Mouse (Mus musculus) liver, embryonic 15.5 days (tissue): ENCODE data around the gene Ubiad1. TPM values are rescaled to one million over a fixed set of nuclear protein-coding genes. Genes with fewer than 3 reads are reported as not detected.

Source experiments
- ATAC-seq: fragments of 200-750 bp; cut with Nextera tagmentation; 2 replicates; pipeline ENCODE4 v1.8.0; 2017; ENCODE audit warnings: moderate number of reproducible peaks, mild to moderate bottlenecking, moderate library complexity; ENCODE audit not compliant: insufficient read depth
- H3K27ac ChIP-seq: fragments of 300-500 bp; sonication (generic); replicated peaks from 2 replicates; pipeline ENCODE4 v1.5.1; 2015; ENCODE audit warnings: mild to moderate bottlenecking, inconsistent platforms
- H3K27me3 ChIP-seq: fragments of 300-500 bp; sonication (generic); 2 replicates; pipeline ENCODE4 v1.6.1; 2015; ENCODE audit warnings: mild to moderate bottlenecking, inconsistent platforms
- H3K36me3 ChIP-seq: fragments of 300-500 bp; sonication (generic); replicated peaks from 2 replicates; pipeline ENCODE4 v1.6.1; 2015; ENCODE audit warnings: moderate library complexity, mild to moderate bottlenecking, inconsistent platforms
- H3K4me1 ChIP-seq: fragments of 300-500 bp; sonication (generic); replicated peaks from 2 replicates; pipeline ENCODE4 v1.6.1; 2015; ENCODE audit warnings: inconsistent platforms
- H3K4me2 ChIP-seq: fragments of 300-500 bp; sonication (generic); 2 replicates; pipeline ENCODE4 v1.6.1; 2015; ENCODE audit warnings: moderate library complexity, mild to moderate bottlenecking, inconsistent platforms
- H3K4me3 ChIP-seq: fragments of 300-500 bp; sonication (generic); replicated peaks from 2 replicates; pipeline ENCODE4 v1.5.1; 2015; ENCODE audit warnings: mild to moderate bottlenecking, inconsistent platforms
- H3K9ac ChIP-seq: fragments of 300-500 bp; sonication (generic); 2 replicates; pipeline ENCODE4 v1.6.1; 2015; ENCODE audit warnings: moderate library complexity, mild to moderate bottlenecking, inconsistent platforms
- H3K9me3 ChIP-seq: fragments of 300-500 bp; sonication (generic); replicated peaks from 2 replicates; pipeline ENCODE4 v1.6.1; 2016; ENCODE audit warnings: inconsistent platforms
- WGBS: fragments of 180-500 bp; shearing (Covaris S2); methylation state at CpG from one replicate; pipeline ENCODE4 v1.1.7; 2015; ENCODE audit warnings: mixed read lengths; ENCODE audit not compliant: insufficient replicate concordance; 5-methylcytosine and 5-hydroxymethylcytosine counted together
- polyA plus RNA-seq: library from polyadenylated mRNA; unstranded; fragments of >200 nt; fragmentation: Nextera tagmentation; extraction: Ambion mirVana; gene quantifications from 2 replicates; pipeline ENCODE4 v1.2.1, GENCODE M21; 2015

Ubiad1 gene
- polyA plus RNA-seq, 1 experiment from 2014 or later: 11.6 TPM

DNA sequence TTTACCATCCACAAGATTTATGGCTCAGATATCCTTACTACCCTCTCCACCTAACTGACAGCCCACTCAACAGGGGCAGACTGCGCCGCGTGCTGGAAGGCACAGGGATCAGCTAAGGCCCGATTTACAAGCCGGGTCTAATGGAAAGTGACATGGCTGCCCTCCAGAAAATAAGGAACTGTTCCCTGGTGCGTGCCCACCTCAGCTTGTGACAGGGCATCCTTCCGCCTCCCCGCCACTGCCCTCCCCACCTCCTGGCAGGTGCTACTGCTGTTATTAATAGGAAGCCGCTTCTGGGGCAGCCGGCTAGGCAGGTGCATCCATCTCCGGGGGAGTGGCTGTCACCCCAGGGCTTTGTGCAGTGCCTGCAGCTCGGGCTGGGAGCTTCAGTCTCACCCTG lies 41.2 kb downstream of the Ubiad1 start:
- H3K27ac ChIP-seq: no peak overlapping the region
- H3K4me1 ChIP-seq: no peaks in the 10 kb centered on the region
- no peaks in the 10 kb centered on the region for H3K9me3 ChIP-seq
- no peak for ATAC-seq
- WGBS: 21% methylated on average over 12 of the region's 12 CpGs
- no peak overlapping the region for H3K9ac ChIP-seq
- no peak overlapping the region for H3K4me3 ChIP-seq
- no peaks in the 10 kb centered on the region for H3K36me3 ChIP-seq
- H3K4me2 ChIP-seq: no peak overlapping the region
- peaks cover 70% of the 10 kb centered on the region for H3K27me3 ChIP-seq

DNA sequence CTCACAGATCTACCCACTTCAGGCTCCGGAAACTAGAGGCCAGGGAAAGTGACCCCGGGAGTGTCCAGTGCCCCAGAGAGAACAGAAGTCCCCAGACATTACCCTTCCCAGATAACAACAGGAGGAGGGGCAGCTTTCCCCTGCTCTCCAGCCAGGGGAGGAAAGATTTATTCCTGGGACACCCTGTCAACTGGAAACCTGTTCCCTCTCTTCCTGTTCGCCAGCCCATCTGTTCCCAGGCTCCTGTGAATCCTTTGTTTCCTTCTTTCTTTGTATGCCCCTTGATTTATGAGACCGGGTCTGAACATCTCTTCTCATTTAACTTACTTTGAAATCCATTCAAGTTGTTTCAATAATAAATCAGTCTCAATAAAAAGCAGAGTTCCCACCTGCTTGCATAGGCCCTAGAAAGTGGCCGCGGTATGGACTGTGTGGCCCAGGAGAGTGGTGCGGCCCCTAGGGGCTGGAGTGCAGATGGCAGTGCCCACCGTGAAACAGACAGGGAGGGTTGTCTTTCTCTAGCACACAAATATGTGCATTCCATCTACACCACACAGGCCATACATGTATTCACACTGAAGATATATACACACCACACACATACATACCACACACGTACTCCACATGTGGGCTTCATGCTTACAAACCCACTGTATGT lies 45.0 kb downstream of the Ubiad1 start:
- no peak for ATAC-seq

DNA sequence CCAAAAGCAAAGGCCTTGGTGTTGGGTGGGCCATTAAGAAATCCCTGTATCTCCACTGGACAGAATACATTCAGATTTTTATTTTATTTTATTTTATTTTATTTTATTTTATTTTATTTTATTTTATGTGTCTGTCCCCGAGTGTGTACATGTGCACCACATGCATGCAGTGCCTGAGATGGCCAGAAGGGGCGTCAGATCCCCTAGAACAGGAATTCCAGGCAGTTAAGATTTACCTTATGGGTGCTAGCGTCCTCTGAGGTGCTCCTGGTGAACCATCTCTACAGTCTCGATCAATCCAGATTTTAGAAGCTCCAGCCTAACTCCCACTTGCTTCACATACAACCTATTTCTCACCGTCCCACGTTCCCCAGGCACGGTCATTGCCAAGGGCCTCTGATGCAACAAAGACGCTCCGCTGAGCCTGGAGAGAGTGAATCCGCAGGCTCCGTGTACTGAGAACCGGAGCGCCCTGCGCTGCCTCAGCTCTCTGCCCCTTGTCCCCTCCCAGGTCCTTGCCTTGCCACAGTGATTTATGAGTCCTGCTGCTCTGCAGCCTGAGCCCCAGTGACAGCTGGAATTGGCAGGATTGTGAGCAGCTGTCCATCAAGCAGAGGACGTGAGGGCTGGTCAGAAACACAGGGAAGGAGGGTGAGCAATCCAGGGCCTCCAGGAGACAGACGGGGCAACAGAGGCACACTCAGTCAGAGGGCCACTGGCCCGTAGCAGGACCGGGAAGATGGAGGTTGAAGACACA lies 46.9 kb downstream of the Ubiad1 start:
- Histone ChIP-seq H3K4me2 (no peak overlapping the region), H3K9me3 (no peaks in the 10 kb centered on the region), H3K27ac (no peak overlapping the region), H3K36me3 (no peaks in the 10 kb centered on the region), H3K27me3 (peaks cover 18% of the 10 kb centered on the region), H3K9ac (no peak overlapping the region), H3K4me1 (no peaks in the 10 kb centered on the region), H3K4me3 (no peak overlapping the region)
- 66% methylated on average over 18 of the region's 18 CpGs for WGBS
- ATAC-seq: no peak

More for the DNA sequence above, 45.0 kb downstream of the Ubiad1 start:
- Histone ChIP-seq H3K9ac (no peak overlapping the region), H3K27me3 (peaks cover 36% of the 10 kb centered on the region), H3K36me3 (no peaks in the 10 kb centered on the region), H3K4me3 (no peak overlapping the region), H3K4me1 (no peaks in the 10 kb centered on the region), H3K9me3 (no peaks in the 10 kb centered on the region), H3K27ac (no peak overlapping the region), H3K4me2 (no peak overlapping the region)
- WGBS: 54% methylated on average over 9 of the region's 9 CpGs

DNA sequence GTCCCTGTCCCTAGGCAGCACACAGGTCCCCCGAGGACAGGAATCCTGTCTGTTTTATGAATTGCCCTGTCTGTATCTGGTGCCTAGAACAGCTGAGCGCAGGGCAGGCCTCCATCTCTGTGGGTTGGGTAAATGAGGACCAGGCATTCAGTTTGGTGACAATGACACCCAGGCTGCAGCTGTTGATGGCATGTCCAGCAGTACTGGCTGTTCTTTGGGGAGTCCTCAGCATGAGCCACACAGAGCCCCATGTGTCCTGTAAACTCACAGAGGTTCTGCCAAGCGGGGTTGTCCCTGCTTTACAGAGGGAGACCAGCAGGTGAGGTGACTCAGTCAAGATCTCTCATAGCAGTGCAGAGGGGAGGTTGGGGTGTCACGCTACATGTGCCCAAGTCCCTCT lies 47.5 kb downstream of the Ubiad1 start:
- no peak overlapping the region for H3K27ac ChIP-seq
- no peak overlapping the region for H3K9ac ChIP-seq
- no peaks in the 10 kb centered on the region for H3K4me1 ChIP-seq
- ATAC-seq: no peak
- no peaks in the 10 kb centered on the region for H3K9me3 ChIP-seq
- H3K4me3 ChIP-seq: no peak overlapping the region
- no peaks in the 10 kb centered on the region for H3K36me3 ChIP-seq
- peaks cover 12% of the 10 kb centered on the region for H3K27me3 ChIP-seq
- 69% methylated on average over 4 of the region's 4 CpGs for WGBS
- H3K4me2 ChIP-seq: no peak overlapping the region

DNA sequence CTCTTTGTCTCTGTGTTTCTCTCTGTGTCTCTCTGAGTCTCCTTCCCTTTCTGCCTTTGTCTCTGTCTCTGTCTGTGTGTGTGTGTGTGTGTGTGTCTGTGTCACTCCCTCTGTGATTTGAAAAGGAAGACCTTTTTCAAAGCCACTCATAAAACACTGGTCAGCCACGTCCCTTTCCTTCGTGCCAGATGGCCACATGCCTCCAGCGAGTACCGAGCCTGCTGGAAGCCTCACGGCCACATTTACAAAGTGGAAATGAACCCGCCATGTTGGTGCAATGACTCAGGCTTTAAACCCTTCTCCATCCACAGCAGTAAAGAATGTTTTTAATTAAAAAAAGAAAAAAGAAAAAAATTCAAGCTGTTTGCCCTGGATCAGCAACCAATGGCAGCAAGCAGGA lies 48.7 kb downstream of the Ubiad1 start:
- Histone ChIP-seq H3K27ac (no peak overlapping the region), H3K9me3 (no peaks in the 10 kb centered on the region), H3K4me2 (no peak overlapping the region), H3K27me3 (no peaks in the 10 kb centered on the region), H3K4me1 (no peaks in the 10 kb centered on the region), H3K9ac (no peak overlapping the region), H3K36me3 (no peaks in the 10 kb centered on the region), H3K4me3 (no peak overlapping the region)
- ATAC-seq: no peak
- WGBS: 69% methylated on average over 6 of the region's 6 CpGs

DNA sequence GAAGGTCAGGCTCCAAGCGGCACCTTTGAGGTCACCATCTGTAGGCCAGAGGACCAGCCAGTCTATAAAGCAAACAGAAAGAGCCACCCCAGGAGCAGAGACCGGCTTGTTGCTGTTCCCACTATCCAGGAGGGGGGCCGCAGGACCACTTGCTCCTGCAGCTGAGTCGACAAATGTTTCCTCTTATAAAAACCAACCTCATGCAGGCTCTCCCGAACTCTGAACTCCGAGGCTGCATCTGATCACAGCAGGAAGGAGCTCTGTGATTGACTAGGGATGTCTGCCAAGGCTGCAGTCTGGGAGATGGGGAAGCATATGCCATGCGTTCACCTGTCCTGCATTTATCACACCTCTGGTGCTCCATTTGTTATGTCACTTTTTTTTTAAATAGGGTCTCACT lies 49.4 kb downstream of the Ubiad1 start:
- ATAC-seq: no peak
- no peak overlapping the region for H3K4me2 ChIP-seq
- WGBS: 53% methylated on average over 7 of the region's 7 CpGs
- no peaks in the 10 kb centered on the region for H3K9me3 ChIP-seq
- no peaks in the 10 kb centered on the region for H3K36me3 ChIP-seq
- H3K27me3 ChIP-seq: no peaks in the 10 kb centered on the region
- no peak overlapping the region for H3K27ac ChIP-seq
- no peak overlapping the region for H3K4me3 ChIP-seq
- H3K9ac ChIP-seq: no peak overlapping the region
- H3K4me1 ChIP-seq: no peaks in the 10 kb centered on the region

DNA sequence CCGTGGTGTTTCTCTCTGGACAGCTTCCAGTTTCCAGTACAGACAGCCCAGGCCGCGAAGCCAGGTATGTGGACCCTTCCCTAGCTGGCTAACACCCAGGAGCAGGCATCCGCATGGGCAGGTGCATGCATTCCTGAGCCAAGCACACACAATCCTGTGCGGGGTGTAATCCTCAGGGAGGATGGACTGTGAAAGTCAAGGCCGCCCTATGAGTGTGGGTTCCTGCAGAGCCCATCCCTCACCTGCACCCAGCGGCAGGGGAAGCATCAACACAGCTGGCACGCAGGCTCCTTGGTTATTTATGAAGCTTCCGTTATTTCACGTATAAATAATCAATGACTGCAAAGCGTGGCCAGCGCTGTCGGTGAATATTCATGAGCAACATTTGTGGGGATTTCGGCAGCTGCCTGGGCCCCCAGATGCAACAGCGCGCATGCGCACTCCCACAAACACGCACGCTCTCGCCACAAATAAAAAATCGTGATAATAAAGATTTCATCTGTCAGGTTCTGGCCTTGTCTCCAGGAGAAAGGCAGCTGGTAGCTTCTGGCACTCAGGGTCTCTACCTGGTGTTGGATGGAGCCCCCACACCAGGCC lies 52.8 kb downstream of the Ubiad1 start:
- ATAC-seq: no peak
- H3K4me1 ChIP-seq: no peaks in the 10 kb centered on the region
- no peak overlapping the region for H3K27ac ChIP-seq
- 66% methylated on average over 21 of the region's 21 CpGs for WGBS
- H3K4me3 ChIP-seq: no peak overlapping the region
- H3K9ac ChIP-seq: no peak overlapping the region
- no peak overlapping the region for H3K4me2 ChIP-seq
- no peaks in the 10 kb centered on the region for H3K9me3 ChIP-seq
- H3K27me3 ChIP-seq: no peaks in the 10 kb centered on the region
- H3K36me3 ChIP-seq: no peaks in the 10 kb centered on the region

DNA sequence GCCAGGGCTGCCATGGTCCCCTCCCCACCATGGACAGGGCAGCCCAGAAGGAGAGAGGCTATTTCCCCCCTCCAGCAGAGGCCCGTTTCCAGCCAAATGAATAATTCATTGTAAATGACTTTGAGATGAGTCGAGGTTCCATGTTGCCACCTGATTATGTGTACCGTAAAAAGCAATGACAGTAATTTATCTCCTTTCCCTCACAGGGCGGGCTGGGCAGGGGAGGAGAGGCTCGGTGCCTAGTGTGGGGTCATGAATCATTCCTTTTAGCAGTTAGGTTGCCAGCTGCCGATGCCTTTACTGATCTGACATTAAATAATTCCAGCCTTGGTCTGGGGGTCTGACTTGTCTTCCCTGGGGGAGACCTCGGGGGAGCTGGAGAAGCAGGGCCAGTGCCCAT lies 54.9 kb downstream of the Ubiad1 start:
- H3K27ac ChIP-seq: no peak overlapping the region
- no peaks in the 10 kb centered on the region for H3K9me3 ChIP-seq
- ATAC-seq: no peak
- no peaks in the 10 kb centered on the region for H3K27me3 ChIP-seq
- no peaks in the 10 kb centered on the region for H3K36me3 ChIP-seq
- no peak overlapping the region for H3K4me2 ChIP-seq
- H3K9ac ChIP-seq: no peak overlapping the region
- WGBS: 45% methylated on average over 7 of the region's 7 CpGs
- no peaks in the 10 kb centered on the region for H3K4me1 ChIP-seq
- no peak overlapping the region for H3K4me3 ChIP-seq

DNA sequence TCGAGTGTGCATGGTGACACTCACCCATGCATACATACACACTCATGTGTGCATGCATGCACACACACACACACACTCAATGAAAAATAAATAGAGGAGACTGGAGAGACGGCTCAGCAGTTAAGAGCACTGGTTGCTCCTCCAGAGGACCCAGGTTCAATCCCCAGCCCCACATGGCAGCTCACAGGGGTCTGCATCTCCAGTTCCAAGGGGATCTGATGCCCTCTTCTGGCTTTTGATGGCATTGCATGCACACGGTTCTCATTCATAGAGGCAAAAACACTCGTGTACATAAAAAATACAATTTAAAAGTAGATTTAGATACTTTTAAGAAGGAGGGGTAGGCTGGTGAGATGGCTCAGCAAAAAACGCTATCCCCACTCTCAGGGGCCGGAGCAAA lies 55.5 kb downstream of the Ubiad1 start:
- Histone ChIP-seq H3K4me2 (no peak overlapping the region), H3K36me3 (no peaks in the 10 kb centered on the region), H3K9ac (no peak overlapping the region), H3K27me3 (no peaks in the 10 kb centered on the region), H3K9me3 (no peaks in the 10 kb centered on the region), H3K27ac (no peak overlapping the region), H3K4me1 (no peaks in the 10 kb centered on the region), H3K4me3 (no peak overlapping the region)
- no peak for ATAC-seq
- 44% methylated on average over 6 of the region's 6 CpGs for WGBS

DNA sequence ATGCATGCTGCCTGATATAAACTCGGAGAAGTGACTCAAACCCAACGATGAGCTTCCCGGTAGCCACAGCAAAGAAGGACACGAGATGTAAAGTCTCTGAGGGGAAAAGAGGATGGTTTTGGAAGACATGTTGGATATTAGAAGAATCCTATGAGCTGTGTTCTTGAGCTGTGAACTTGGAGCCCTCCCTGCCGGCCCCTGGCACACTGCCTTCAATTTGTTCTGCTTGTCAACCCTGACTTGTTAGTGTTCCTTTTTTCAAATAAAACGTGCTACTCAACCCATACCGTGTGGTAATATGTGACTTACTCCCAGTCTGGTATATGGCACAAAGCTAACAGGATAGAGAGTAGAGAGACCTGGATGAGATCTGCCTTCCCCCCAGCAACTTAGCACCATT lies 59.3 kb downstream of the Ubiad1 start:
- WGBS: 60% methylated on average over 7 of the region's 7 CpGs
- no peak for ATAC-seq
- Histone ChIP-seq H3K4me2 (no peak overlapping the region), H3K36me3 (no peaks in the 10 kb centered on the region), H3K27ac (no peak overlapping the region), H3K27me3 (no peaks in the 10 kb centered on the region), H3K9ac (no peak overlapping the region), H3K4me3 (no peak overlapping the region), H3K9me3 (no peaks in the 10 kb centered on the region), H3K4me1 (no peaks in the 10 kb centered on the region)
